Mouse (Mus musculus): ENCODE results near the gene Olfr555.

DNA sequence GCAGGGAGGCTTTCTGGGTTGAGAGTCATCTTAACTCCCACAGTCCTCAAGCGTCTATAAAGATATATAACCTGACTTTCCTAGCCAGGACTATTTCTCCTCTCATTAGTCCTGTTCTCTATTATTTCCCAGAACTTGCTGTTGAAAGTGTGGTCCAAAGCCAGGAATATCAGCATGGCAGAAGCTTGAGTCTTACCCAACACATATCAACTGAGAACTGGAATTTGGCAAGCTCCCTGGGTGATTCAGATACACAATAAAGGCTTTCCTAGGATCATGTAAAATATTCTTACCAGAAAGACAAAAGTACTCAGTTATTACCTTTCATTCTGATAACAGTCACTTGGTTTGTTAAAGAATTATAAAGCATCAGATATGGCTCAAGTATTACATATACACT lies 23.3 kb downstream of the Olfr555 start:
- TF ChIP-seq GATA1 (IDR thresholded peaks at IDR 0.05; ENCODE audit: borderline replicate concordance, low read length): no peak
- TF ChIP-seq FLI1 (IDR thresholded peaks at IDR 0.05; ENCODE audit: low read length): no peak
